Mouse (Mus musculus) embryonic facial prominence, embryonic 12.5 days (tissue): ENCODE measurements around the gene Abhd17a. TPM values are rescaled to one million over a fixed set of nuclear protein-coding genes. Genes with fewer than 3 reads are reported as not detected.

ENCODE experiments used
- ATAC-seq: fragments of 200-750 bp; cut with Nextera tagmentation; 2 replicates; pipeline ENCODE4 v1.8.0; 2017; ENCODE audit not compliant: insufficient number of reproducible peaks, insufficient read depth, low FRiP score, low TSS enrichment
- H3K27ac ChIP-seq: fragments of 300-500 bp; sonication (generic); 2 replicates; pipeline ENCODE4 v1.5.1; 2016; ENCODE audit warnings: mild to moderate bottlenecking
- H3K27me3 ChIP-seq: fragments of 300-500 bp; sonication (generic); 2 replicates; pipeline ENCODE4 v1.6.1; 2016; ENCODE audit warnings: mild to moderate bottlenecking, moderate library complexity
- H3K36me3 ChIP-seq: fragments of 300-500 bp; sonication (generic); 2 replicates; pipeline ENCODE4 v1.6.1; 2016; ENCODE audit warnings: mild to moderate bottlenecking
- H3K4me1 ChIP-seq: fragments of 300-500 bp; sonication (generic); 2 replicates; pipeline ENCODE4 v1.6.1; 2016
- H3K4me2 ChIP-seq: fragments of 300-500 bp; sonication (generic); replicated peaks from 2 replicates; pipeline ENCODE4 v1.6.1; 2016; ENCODE audit warnings: mild to moderate bottlenecking, moderate library complexity
- H3K4me3 ChIP-seq: fragments of 300-500 bp; sonication (generic); 2 replicates; pipeline ENCODE4 v1.5.1; 2016; ENCODE audit warnings: mild to moderate bottlenecking
- H3K9ac ChIP-seq: fragments of 300-500 bp; sonication (generic); 2 replicates; pipeline ENCODE4 v1.6.1; 2016; ENCODE audit warnings: mild to moderate bottlenecking, moderate library complexity
- H3K9me3 ChIP-seq: fragments of 300-500 bp; sonication (generic); 2 replicates; pipeline ENCODE4 v1.6.1; 2016; ENCODE audit warnings: mild to moderate bottlenecking, moderate library complexity
- WGBS: fragments of 180-500 bp; shearing (Covaris S2); methylation state at CpG from one replicate; pipeline ENCODE4 v1.1.7; 2016; 5-methylcytosine and 5-hydroxymethylcytosine counted together
- microRNA-seq: library from miRNA; unstranded; fragments of <30 nt; microRNA quantifications from one replicate; pipeline ENCODE4, GENCODE M21; 2017
- polyA plus RNA-seq: library from polyadenylated mRNA; unstranded; fragments of >200 nt; fragmentation: Nextera tagmentation; extraction: Ambion mirVana; gene quantifications from 2 replicates; pipeline ENCODE4 v1.2.1, GENCODE M21; 2016

Abhd17a gene
- polyA plus RNA-seq, 1 experiment from 2014 or later = 123 TPM

DNA sequence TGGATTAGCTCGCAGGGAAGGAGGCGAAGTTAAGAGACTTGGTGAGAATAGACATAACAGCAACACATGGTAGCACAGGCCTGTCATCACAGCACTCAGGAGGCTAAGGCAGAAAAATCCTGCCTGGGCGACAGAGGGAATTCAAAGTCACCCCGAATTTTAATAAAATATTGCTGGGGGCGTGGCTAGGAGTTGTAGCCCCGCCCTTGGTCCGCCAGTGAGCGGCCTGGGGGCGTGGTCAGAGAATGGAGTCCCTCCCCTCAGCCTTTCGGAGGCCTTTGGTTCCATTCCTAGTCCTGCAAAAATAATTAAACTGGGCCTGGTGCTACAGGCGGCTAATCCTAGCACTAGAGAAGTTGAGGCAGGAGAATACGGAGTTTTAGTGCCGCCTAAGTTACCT, 54.4 kb downstream of the Abhd17a start:
- Histone ChIP-seq H3K4me3 (no peak overlapping the region), H3K36me3 (peaks cover 1% of the 10 kb centered on the region; the same call in 1 of the 2 replicates), H3K27me3 (peaks cover 48% of the 10 kb centered on the region), H3K27ac (no peak overlapping the region), H3K9ac (0 out of 2 replicates have a peak overlapping the region, but pooled peaks have one; percentile 15), H3K9me3 (no peaks in the 10 kb centered on the region), H3K4me2 (peak overlapping the region; percentile 18; the same call in 1 of the 2 replicates), H3K4me1 (peaks cover 10% of the 10 kb centered on the region)
- 12% methylated on average over 13 of the region's 13 CpGs for WGBS
- ATAC-seq = no peak

DNA sequence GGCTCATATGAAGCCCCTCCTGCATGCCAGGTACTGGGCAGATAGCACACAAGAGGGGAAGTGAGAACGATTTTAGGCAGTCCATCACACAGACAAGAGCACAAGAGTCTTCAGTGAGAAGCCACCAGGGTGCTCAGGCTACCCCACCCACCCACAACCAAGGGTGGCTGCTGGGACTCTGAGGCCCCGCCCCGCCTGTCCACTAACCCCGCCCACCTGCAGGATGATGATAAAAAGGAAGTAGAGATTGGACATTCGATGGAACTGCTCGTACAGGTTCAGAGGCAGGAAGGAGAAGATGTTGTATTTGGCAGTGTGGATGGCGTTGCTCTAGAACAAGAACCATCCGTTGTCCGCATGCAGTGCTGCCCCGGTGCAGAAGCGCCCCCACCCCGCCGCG, 55.1 kb downstream of the Abhd17a start:
- Histone ChIP-seq H3K4me2 (peak overlapping the region; percentile 18; the same call in 1 of the 2 replicates), H3K9me3 (no peaks in the 10 kb centered on the region), H3K9ac (0 out of 2 replicates have a peak overlapping the region, but pooled peaks have one; percentile 15), H3K27me3 (peaks cover 48% of the 10 kb centered on the region), H3K27ac (no peak overlapping the region), H3K36me3 (no peaks in the 10 kb centered on the region), H3K4me1 (peaks cover 10% of the 10 kb centered on the region), H3K4me3 (no peak overlapping the region)
- 11% methylated on average over 14 of the region's 14 CpGs for WGBS
- ATAC-seq = no peak

DNA sequence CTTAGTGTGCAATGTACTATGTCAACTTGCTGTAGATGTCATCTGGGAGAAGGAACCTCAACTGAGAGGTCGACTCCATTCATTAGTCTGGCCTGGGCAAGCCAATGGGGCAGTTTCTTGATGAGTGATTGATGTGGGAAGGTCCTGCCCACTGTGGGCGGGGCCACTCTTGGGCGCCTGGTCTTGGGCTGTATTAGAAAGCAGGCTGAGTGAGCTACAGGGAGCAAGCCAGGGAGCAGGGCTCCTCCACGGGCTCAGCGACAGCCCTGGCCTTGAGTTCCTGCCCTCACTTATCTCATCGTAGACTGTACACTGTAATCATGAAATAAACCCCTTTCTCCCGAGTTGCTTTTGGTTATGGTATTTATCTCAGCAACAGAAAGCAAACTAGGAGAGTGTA, 56.4 kb downstream of the Abhd17a start:
- Histone ChIP-seq H3K4me3 (no peak overlapping the region), H3K4me2 (no peak overlapping the region), H3K4me1 (peaks cover 6% of the 10 kb centered on the region; the same call in 1 of the 2 replicates), H3K27me3 (peaks cover 43% of the 10 kb centered on the region), H3K9ac (no peak overlapping the region), H3K9me3 (no peaks in the 10 kb centered on the region), H3K36me3 (no peaks in the 10 kb centered on the region), H3K27ac (no peak overlapping the region)
- 14% methylated on average over 7 of the region's 7 CpGs for WGBS
- ATAC-seq = no peak

Small RNAs within 50 kb of the gene (microRNA-seq; reads per million reads assigned to microRNA genes)
- gene Mir6912 = not detected

Other genes starting within 250 kb of the Abhd17a start
- 1.0 and 2.2 TPM in 2 replicates for gene Adamtsl5, start 241.9 kb downstream of the Abhd17a start, polyA plus RNA-seq
- 0.87 and 1.2 TPM in 2 replicates for gene Plk5, start 233.9 kb downstream of the Abhd17a start, polyA plus RNA-seq
- 13.1 and 14.9 TPM in 2 replicates for gene Mex3d, start 202.7 kb downstream of the Abhd17a start, polyA plus RNA-seq
- 332 and 349 TPM in 2 replicates for gene Mbd3, start 190.8 kb downstream of the Abhd17a start, polyA plus RNA-seq
- 403 and 464 TPM in 2 replicates for gene Uqcr11, start 183.5 kb downstream of the Abhd17a start, polyA plus RNA-seq
- 251 and 258 TPM in 2 replicates for gene Tcf3, start 156.7 kb downstream of the Abhd17a start, polyA plus RNA-seq
- gene Onecut3, start 95.5 kb downstream of the Abhd17a start, polyA plus RNA-seq = 0.10 and 0.13 TPM in 2 replicates
- 0.19 and 0.23 TPM in 2 replicates for gene Atp8b3, start 51.2 kb downstream of the Abhd17a start, polyA plus RNA-seq
- gene Rexo1, start 28.8 kb downstream of the Abhd17a start, polyA plus RNA-seq = 32.9 and 33.1 TPM in 2 replicates
- gene Klf16, start 13.0 kb downstream of the Abhd17a start, polyA plus RNA-seq = 12.4 and 12.5 TPM in 2 replicates
- gene Scamp4, start 12.5 kb upstream of the Abhd17a start, polyA plus RNA-seq = 77.4 and 80.6 TPM in 2 replicates
- gene Adat3, start 12.5 kb upstream of the Abhd17a start, polyA plus RNA-seq = 7.0 and 7.8 TPM in 2 replicates
- gene Gm49322, start 15.7 kb upstream of the Abhd17a start, polyA plus RNA-seq = 4.7 and 5.9 TPM in 2 replicates
- 250 and 263 TPM in 2 replicates for gene Csnk1g2, start 32.5 kb upstream of the Abhd17a start, polyA plus RNA-seq
- 109 and 110 TPM in 2 replicates for gene Btbd2, start 66.7 kb upstream of the Abhd17a start, polyA plus RNA-seq
- gene Mknk2, start 87.8 kb upstream of the Abhd17a start, polyA plus RNA-seq = 117 and 122 TPM in 2 replicates
- gene Mob3a, start 111.6 kb upstream of the Abhd17a start, polyA plus RNA-seq = 57.4 and 60.9 TPM in 2 replicates
- 20.5 and 23.6 TPM in 2 replicates for gene Izumo4, start 111.8 kb upstream of the Abhd17a start, polyA plus RNA-seq
- gene Ap3d1, start 151.9 kb upstream of the Abhd17a start, polyA plus RNA-seq = 84.7 and 85.8 TPM in 2 replicates
- gene Dot1l, start 164.9 kb upstream of the Abhd17a start, polyA plus RNA-seq = 23.5 and 26.1 TPM in 2 replicates
- gene Sf3a2, start 207.9 kb upstream of the Abhd17a start, polyA plus RNA-seq = 64.8 and 71.7 TPM in 2 replicates
- 132 and 142 TPM in 2 replicates for gene Plekhj1, start 208.3 kb upstream of the Abhd17a start, polyA plus RNA-seq
- gene Amh, start 214.9 kb upstream of the Abhd17a start, polyA plus RNA-seq = not detected in 2 replicates
- 1.6 and 1.8 TPM in 2 replicates for gene Jsrp1, start 223.2 kb upstream of the Abhd17a start, polyA plus RNA-seq
- 1,786 and 1,871 TPM in 2 replicates for gene Oaz1, start 236.3 kb upstream of the Abhd17a start, polyA plus RNA-seq